19 mouse cellular contexts compared by ENCODE assay signal in the genomic region with DNA sequence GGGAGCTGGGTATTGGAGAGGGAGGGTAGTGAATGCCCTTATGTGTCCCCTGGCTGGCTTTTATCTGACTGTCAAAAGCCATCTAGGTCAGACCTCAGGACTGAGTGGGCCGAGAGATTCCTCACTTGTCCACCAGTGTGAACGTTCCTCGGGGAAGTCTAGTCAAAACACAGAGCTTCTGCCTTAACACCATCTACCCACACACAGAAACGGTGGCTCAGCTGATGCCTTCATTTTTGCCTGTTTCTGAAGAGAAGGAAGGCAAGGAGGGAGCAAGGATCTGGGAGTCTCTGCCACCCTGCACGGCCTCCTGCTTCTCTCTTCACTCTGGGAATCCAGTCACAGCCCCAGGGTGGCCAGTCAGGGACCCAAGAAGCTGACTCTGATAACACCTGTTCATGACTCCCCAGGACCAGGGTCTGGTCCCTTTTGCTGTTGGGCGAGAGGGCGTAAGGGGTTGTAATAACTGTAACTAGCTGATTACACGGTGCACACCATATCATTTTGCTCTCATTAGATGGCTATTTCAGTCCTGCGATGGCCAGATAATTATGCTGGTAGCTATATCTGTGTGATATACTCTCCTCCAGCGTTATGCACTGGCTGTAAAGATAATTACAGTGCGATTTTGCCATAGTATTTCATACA. TPM values are rescaled to one million over a fixed set of nuclear protein-coding genes. Genes with fewer than 3 reads are reported as not detected.
DNase-seq lines count a peak whose midpoint lies in the region; ATAC-seq lines count a peak whose summit lies in the region.
"Had no signal": no experiment of that assay in that cellular context is flagged by ENCODE, and none has a peak within 500 bp of the region (broad histone marks: within the 10 kb centered on the region; RNA-seq: fewer than 3 reads in every experiment).

No protein-coding gene starts in this region.

- no peaks in the 10 kb centered on the region for H3K36me3 ChIP-seq in midbrain, embryonic 15.5 days (replicated peaks)
- H3K36me3 ChIP-seq in midbrain, embryonic 11.5 days (ENCODE audit: control insufficient read depth, insufficient read depth, low read length) = no peaks in the 10 kb centered on the region
- H3K36me3 ChIP-seq in liver, embryonic 13.5 days = no peaks in the 10 kb centered on the region
- H3K36me3 ChIP-seq in neural tube, embryonic 15.5 days = no peaks in the 10 kb centered on the region
- H3K36me3 ChIP-seq in embryonic facial prominence, embryonic 10.5 days (replicated peaks) = no peaks in the 10 kb centered on the region
- H3K36me3 ChIP-seq: embryonic facial prominence, embryonic 12.5 days; forebrain, embryonic 12.5 days had no signal

- no peak for ATAC-seq in midbrain, embryonic 15.5 days (replicated peaks)
- ATAC-seq in midbrain, embryonic 11.5 days (ENCODE audit: low FRiP score) = no peak
- peak; percentile 34 for ATAC-seq in common myeloid progenitor, adult 5-6 weeks (replicated peaks; ENCODE audit: low read depth, poor library complexity, severe bottlenecking)
- ATAC-seq in liver, embryonic 13.5 days (ENCODE audit: low read depth) = peak; percentile 92
- ATAC-seq in neural tube, embryonic 15.5 days (ENCODE audit: low FRiP score) = peak; percentile 57; the same call in 1 of the 2 replicates
- ATAC-seq: activated CD4-positive, CD25-positive, alpha-beta regulatory T cell, adult 4 months; CD4-positive, CD25-positive, alpha-beta regulatory T cell, adult 4 months had no signal

- H3K27ac ChIP-seq in midbrain, embryonic 15.5 days = peak overlapping the region; percentile 43; the same call in 1 of the 2 replicates
- no peak overlapping the region for H3K27ac ChIP-seq in midbrain, embryonic 11.5 days (ENCODE audit: low read depth, low read length)
- H3K27ac ChIP-seq in liver, embryonic 13.5 days = peak overlapping the region; percentile 83
- H3K27ac ChIP-seq in neural tube, embryonic 15.5 days (replicated peaks) = peak overlapping the region; percentile 57
- H3K27ac ChIP-seq in embryonic facial prominence, embryonic 10.5 days (replicated peaks) = no peak overlapping the region
- H3K27ac ChIP-seq: embryonic facial prominence, embryonic 12.5 days; forebrain, embryonic 12.5 days; macrophage had no signal

- H3K27me3 ChIP-seq in midbrain, embryonic 15.5 days (replicated peaks) = peaks cover 4% of the 10 kb centered on the region
- no peaks in the 10 kb centered on the region; the same call in 1 of the 2 replicates for H3K27me3 ChIP-seq in midbrain, embryonic 11.5 days (ENCODE audit: control insufficient read depth, insufficient read depth, low read length)
- peaks cover 22% of the 10 kb centered on the region for H3K27me3 ChIP-seq in liver, embryonic 13.5 days
- 0 out of 2 replicates have a peak, but pooled peaks cover 3% of the 10 kb centered on the region for H3K27me3 ChIP-seq in neural tube, embryonic 15.5 days (replicated peaks)
- peaks cover 44% of the 10 kb centered on the region for H3K27me3 ChIP-seq in embryonic facial prominence, embryonic 10.5 days (replicated peaks; ENCODE audit: low read depth, poor library complexity, severe bottlenecking)
- H3K27me3 ChIP-seq: embryonic facial prominence, embryonic 12.5 days had no signal

- no peak overlapping the region for H3K9ac ChIP-seq in midbrain, embryonic 15.5 days
- no peak overlapping the region for H3K9ac ChIP-seq in midbrain, embryonic 11.5 days (ENCODE audit: low read length)
- peak overlapping the region; percentile 53 for H3K9ac ChIP-seq in liver, embryonic 13.5 days
- no peak overlapping the region for H3K9ac ChIP-seq in neural tube, embryonic 15.5 days (replicated peaks)
- H3K9ac ChIP-seq: embryonic facial prominence, embryonic 12.5 days; forebrain, embryonic 12.5 days had no signal

- no peak for DNase-seq in midbrain, embryonic 11.5 days (ENCODE audit: low spot score, missing footprints)
- peak; percentile 67 for DNase-seq in liver, embryonic 13.5 days
- DNase-seq in embryonic facial prominence, embryonic 10.5 days (ENCODE audit: low spot score) = no peak
- no peak for DNase-seq in adrenal gland, postnatal 14 days
- DNase-seq: cerebellum, postnatal 10 days; gastrocnemius, postnatal 10 days; heart, postnatal 14 days; kidney, adult 9 months; thymus, adult 2 months had no signal

- 40% methylated on average over 11 of the region's 11 CpGs for WGBS in midbrain, embryonic 15.5 days
- 68% methylated on average over 11 of the region's 11 CpGs for WGBS in midbrain, embryonic 11.5 days
- 30% methylated on average over 11 of the region's 11 CpGs for WGBS in liver, embryonic 13.5 days (ENCODE audit: insufficient replicate concordance)
- 46% methylated on average over 11 of the region's 11 CpGs for WGBS in neural tube, embryonic 15.5 days
- 67% methylated on average over 11 of the region's 11 CpGs for WGBS in embryonic facial prominence, embryonic 10.5 days

- peaks cover 13% of the 10 kb centered on the region for H3K4me1 ChIP-seq in midbrain, embryonic 15.5 days
- peaks cover 2% of the 10 kb centered on the region; the same call in 1 of the 2 replicates for H3K4me1 ChIP-seq in midbrain, embryonic 11.5 days (ENCODE audit: control insufficient read depth, insufficient read depth, low read length)
- peaks cover 90% of the 10 kb centered on the region for H3K4me1 ChIP-seq in liver, embryonic 13.5 days (replicated peaks)
- H3K4me1 ChIP-seq in neural tube, embryonic 15.5 days = peaks cover 14% of the 10 kb centered on the region
- H3K4me1 ChIP-seq in embryonic facial prominence, embryonic 10.5 days = peaks cover 29% of the 10 kb centered on the region

- H3K4me3 ChIP-seq in midbrain, embryonic 15.5 days = no peak overlapping the region
- no peak overlapping the region for H3K4me3 ChIP-seq in midbrain, embryonic 11.5 days (ENCODE audit: low read depth, low read length)
- no peak overlapping the region for H3K4me3 ChIP-seq in liver, embryonic 13.5 days (replicated peaks)
- H3K4me3 ChIP-seq in neural tube, embryonic 15.5 days (replicated peaks) = no peak overlapping the region
- H3K4me3 ChIP-seq in embryonic facial prominence, embryonic 10.5 days = no peak overlapping the region
- H3K4me3 ChIP-seq: embryonic facial prominence, embryonic 12.5 days; forebrain, embryonic 12.5 days had no signal

- no peaks in the 10 kb centered on the region for H3K9me3 ChIP-seq in midbrain, embryonic 15.5 days
- no peaks in the 10 kb centered on the region for H3K9me3 ChIP-seq in midbrain, embryonic 11.5 days (ENCODE audit: control insufficient read depth, low read length)
- no peaks in the 10 kb centered on the region for H3K9me3 ChIP-seq in liver, embryonic 13.5 days (replicated peaks)
- no peaks in the 10 kb centered on the region for H3K9me3 ChIP-seq in neural tube, embryonic 15.5 days (replicated peaks)
- no peaks in the 10 kb centered on the region for H3K9me3 ChIP-seq in embryonic facial prominence, embryonic 10.5 days
- H3K9me3 ChIP-seq: embryonic facial prominence, embryonic 12.5 days; forebrain, embryonic 12.5 days had no signal

- no peak overlapping the region for H3K4me2 ChIP-seq in midbrain, embryonic 15.5 days
- no peak overlapping the region for H3K4me2 ChIP-seq in midbrain, embryonic 11.5 days
- H3K4me2 ChIP-seq in liver, embryonic 13.5 days = peak overlapping the region; percentile 53
- no peak overlapping the region for H3K4me2 ChIP-seq in neural tube, embryonic 15.5 days
- H3K4me2 ChIP-seq: embryonic facial prominence, embryonic 12.5 days had no signal

RNA-seq across cellular contexts. Expression of gene Tac2, which starts 6.1 kb away (rescaled TPM):
- polyA plus RNA-seq in midbrain, embryonic 15.5 days (2015; fragmentation: Nextera tagmentation; extraction: Ambion mirVana) = 0.36 TPM in 1 of 2 replicates, not detected in the other
- polyA plus RNA-seq in midbrain, embryonic 11.5 days (2014; fragmentation: Nextera tagmentation; extraction: Ambion mirVana) = not detected in 2 replicates
- 0.68 TPM in 1 of 2 replicates, not detected in the other for total RNA-seq in common myeloid progenitor, adult 5-6 weeks (2017)
- polyA plus RNA-seq in liver, embryonic 13.5 days (2015; fragmentation: Nextera tagmentation; extraction: Ambion mirVana) = 11.4 and 14.2 TPM in 2 replicates
- 0.56 and 0.75 TPM in 2 replicates for polyA plus RNA-seq in neural tube, embryonic 15.5 days (2015; fragmentation: Nextera tagmentation; extraction: Ambion mirVana)
- polyA plus RNA-seq in embryonic facial prominence, embryonic 10.5 days (2016; fragmentation: Nextera tagmentation; extraction: Ambion mirVana) = 1.5 and 2.0 TPM in 2 replicates
- not detected in 2 replicates for total RNA-seq in adrenal gland, postnatal 14 days (2021)
- total RNA-seq: heart, postnatal 14 days; liver, adult 2 months had no signal
- polyA plus RNA-seq: activated CD4-positive, CD25-positive, alpha-beta regulatory T cell, adult 4 months; CD4-positive, CD25-positive, alpha-beta regulatory T cell, adult 4 months; forebrain, embryonic 12.5 days; liver, adult 2 months; macrophage had no signal

RNA-seq across cellular contexts. Expression of gene Zbtb39, which starts 8.9 kb away (rescaled TPM):
- 4.0 and 4.2 TPM in 2 replicates for polyA plus RNA-seq in midbrain, embryonic 15.5 days (2015; fragmentation: Nextera tagmentation; extraction: Ambion mirVana)
- polyA plus RNA-seq in midbrain, embryonic 11.5 days (2014; fragmentation: Nextera tagmentation; extraction: Ambion mirVana) = 7.5 and 7.6 TPM in 2 replicates
- total RNA-seq in common myeloid progenitor, adult 5-6 weeks (2017) = 4.7 and 5.0 TPM in 2 replicates
- 0.75 and 0.94 TPM in 2 replicates for polyA plus RNA-seq in liver, embryonic 13.5 days (2015; fragmentation: Nextera tagmentation; extraction: Ambion mirVana)
- 2.4 and 2.8 TPM in 2 replicates for polyA plus RNA-seq in neural tube, embryonic 15.5 days (2015; fragmentation: Nextera tagmentation; extraction: Ambion mirVana)
- 5.3 and 5.4 TPM in 2 replicates for polyA plus RNA-seq in embryonic facial prominence, embryonic 10.5 days (2016; fragmentation: Nextera tagmentation; extraction: Ambion mirVana)
- 11.6 and 12.2 TPM in 2 replicates for total RNA-seq in adrenal gland, postnatal 14 days (2021)

RNA-seq across cellular contexts. Expression of gene Gpr182, which starts 21.1 kb away (rescaled TPM):
- 1.2 and 1.8 TPM in 2 replicates for polyA plus RNA-seq in midbrain, embryonic 15.5 days (2015; fragmentation: Nextera tagmentation; extraction: Ambion mirVana)
- 0.21 and 0.30 TPM in 2 replicates for polyA plus RNA-seq in midbrain, embryonic 11.5 days (2014; fragmentation: Nextera tagmentation; extraction: Ambion mirVana)
- total RNA-seq in common myeloid progenitor, adult 5-6 weeks (2017) = not detected in 2 replicates
- polyA plus RNA-seq in liver, embryonic 13.5 days (2015; fragmentation: Nextera tagmentation; extraction: Ambion mirVana) = 9.0 and 11.2 TPM in 2 replicates
- polyA plus RNA-seq in neural tube, embryonic 15.5 days (2015; fragmentation: Nextera tagmentation; extraction: Ambion mirVana) = 0.90 and 1.3 TPM in 2 replicates
- 0.46 and 0.53 TPM in 2 replicates for polyA plus RNA-seq in embryonic facial prominence, embryonic 10.5 days (2016; fragmentation: Nextera tagmentation; extraction: Ambion mirVana)
- total RNA-seq in adrenal gland, postnatal 14 days (2021) = 12.0 and 14.2 TPM in 2 replicates

RNA-seq across cellular contexts. Expression of gene Myo1a, which starts 25.4 kb away (rescaled TPM):
- 0.25 and 0.46 TPM in 2 replicates for polyA plus RNA-seq in midbrain, embryonic 15.5 days (2015; fragmentation: Nextera tagmentation; extraction: Ambion mirVana)
- 0.41 and 0.46 TPM in 2 replicates for polyA plus RNA-seq in midbrain, embryonic 11.5 days (2014; fragmentation: Nextera tagmentation; extraction: Ambion mirVana)
- not detected in 2 replicates for total RNA-seq in common myeloid progenitor, adult 5-6 weeks (2017)
- 0.17 TPM in 2 replicates for polyA plus RNA-seq in liver, embryonic 13.5 days (2015; fragmentation: Nextera tagmentation; extraction: Ambion mirVana)
- 1.2 and 2.1 TPM in 2 replicates for polyA plus RNA-seq in neural tube, embryonic 15.5 days (2015; fragmentation: Nextera tagmentation; extraction: Ambion mirVana)
- polyA plus RNA-seq in embryonic facial prominence, embryonic 10.5 days (2016; fragmentation: Nextera tagmentation; extraction: Ambion mirVana) = 0.54 and 0.71 TPM in 2 replicates
- 1.5 and 1.9 TPM in 2 replicates for total RNA-seq in adrenal gland, postnatal 14 days (2021)
- polyA plus RNA-seq: activated CD4-positive, CD25-positive, alpha-beta regulatory T cell, adult 4 months; CD4-positive, CD25-positive, alpha-beta regulatory T cell, adult 4 months; macrophage had no signal

RNA-seq across cellular contexts. Expression of gene Rdh1, which starts 29.1 kb away (rescaled TPM):
- polyA plus RNA-seq in midbrain, embryonic 15.5 days (2015; fragmentation: Nextera tagmentation; extraction: Ambion mirVana) = not detected in 2 replicates
- polyA plus RNA-seq in midbrain, embryonic 11.5 days (2014; fragmentation: Nextera tagmentation; extraction: Ambion mirVana) = not detected in 2 replicates
- not detected in 2 replicates for total RNA-seq in common myeloid progenitor, adult 5-6 weeks (2017)
- 0.17 and 0.28 TPM in 2 replicates for polyA plus RNA-seq in liver, embryonic 13.5 days (2015; fragmentation: Nextera tagmentation; extraction: Ambion mirVana)
- polyA plus RNA-seq in neural tube, embryonic 15.5 days (2015; fragmentation: Nextera tagmentation; extraction: Ambion mirVana) = not detected in 2 replicates
- 0.07 and 0.08 TPM in 2 replicates for polyA plus RNA-seq in embryonic facial prominence, embryonic 10.5 days (2016; fragmentation: Nextera tagmentation; extraction: Ambion mirVana)
- total RNA-seq in adrenal gland, postnatal 14 days (2021) = 0.94 and 1.9 TPM in 2 replicates
- polyA plus RNA-seq: embryonic facial prominence, embryonic 12.5 days; forebrain, embryonic 12.5 days; neural tube, embryonic 11.5 days had no signal

Comparison
In these comparisons a context has a peak if more than half of its experiments do, and no peak if none do; other contexts are left out.
1. H3K27ac ChIP-seq: peak in midbrain, embryonic 15.5 days (single experiment), liver, embryonic 13.5 days (single experiment) and neural tube, embryonic 15.5 days (single experiment); none in midbrain, embryonic 11.5 days (single experiment) and embryonic facial prominence, embryonic 10.5 days (single experiment).
2. ATAC-seq: peak in common myeloid progenitor, adult 5-6 weeks (single experiment), liver, embryonic 13.5 days (single experiment) and neural tube, embryonic 15.5 days (single experiment); none in midbrain, embryonic 15.5 days (single experiment) and midbrain, embryonic 11.5 days (single experiment).